Mouse (Mus musculus) forebrain, embryonic 15.5 days (tissue): ENCODE data around the gene Fshr. TPM values are rescaled to one million over a fixed set of nuclear protein-coding genes. Genes with fewer than 3 reads are reported as not detected.
"Not testable (repeated sequence)": the region's sequence is repeated elsewhere in the genome, so short reads cannot be mapped to it uniquely, and the experiment has no call there.

Source experiments
- ATAC-seq: fragments of 200-750 bp; cut with Nextera tagmentation; replicated peaks from 2 replicates; pipeline ENCODE4 v1.8.0; 2017; ENCODE audit warnings: mild to moderate bottlenecking, moderate TSS enrichment, moderate library complexity
- H3K27ac ChIP-seq: fragments of 300-500 bp; sonication (generic); replicated peaks from 2 replicates; pipeline ENCODE4 v1.5.1; 2015; ENCODE audit warnings: mild to moderate bottlenecking, inconsistent platforms
- H3K27me3 ChIP-seq: fragments of 300-500 bp; sonication (generic); 2 replicates; pipeline ENCODE4 v1.6.1; 2015; ENCODE audit warnings: inconsistent platforms
- H3K36me3 ChIP-seq: fragments of 300-500 bp; sonication (generic); 2 replicates; pipeline ENCODE4 v1.6.1; 2015; ENCODE audit warnings: mild to moderate bottlenecking, inconsistent platforms
- H3K4me1 ChIP-seq: fragments of 300-500 bp; sonication (generic); 2 replicates; pipeline ENCODE4 v1.6.1; 2015; ENCODE audit warnings: inconsistent platforms
- H3K4me2 ChIP-seq: fragments of 300-500 bp; sonication (generic); replicated peaks from 2 replicates; pipeline ENCODE4 v1.6.1; 2015; ENCODE audit warnings: mild to moderate bottlenecking, inconsistent platforms
- H3K4me3 ChIP-seq: fragments of 300-500 bp; sonication (generic); 2 replicates; pipeline ENCODE4 v1.5.1; 2015; ENCODE audit warnings: mild to moderate bottlenecking, inconsistent platforms
- H3K9ac ChIP-seq: fragments of 300-500 bp; sonication (generic); replicated peaks from 2 replicates; pipeline ENCODE4 v1.6.1; 2015; ENCODE audit warnings: mild to moderate bottlenecking, inconsistent platforms
- H3K9me3 ChIP-seq: fragments of 300-500 bp; sonication (generic); 2 replicates; pipeline ENCODE4 v1.6.1; 2016; ENCODE audit warnings: inconsistent platforms
- WGBS: fragments of 180-500 bp; shearing (Covaris S2); methylation state at CpG from one replicate; pipeline ENCODE4 v1.1.7; 2015; ENCODE audit warnings: mixed read lengths; 5-methylcytosine and 5-hydroxymethylcytosine counted together
- polyA plus RNA-seq: library from polyadenylated mRNA; unstranded; fragments of >200 nt; fragmentation: Nextera tagmentation; extraction: Ambion mirVana; gene quantifications from 2 replicates; pipeline ENCODE4 v1.2.1, GENCODE M21; 2015

Gene Fshr
- polyA plus RNA-seq, result not detected in 2 replicates

- WGBS, result 89% methylated on average over 6 of the region's 6 CpGs
Measured at GRCm38 (mm10) chr17:89200575-89200974, at the start of gene Fshr. Gene Fshr, minus strand, starts transcription at chr17:89200675.

DNA sequence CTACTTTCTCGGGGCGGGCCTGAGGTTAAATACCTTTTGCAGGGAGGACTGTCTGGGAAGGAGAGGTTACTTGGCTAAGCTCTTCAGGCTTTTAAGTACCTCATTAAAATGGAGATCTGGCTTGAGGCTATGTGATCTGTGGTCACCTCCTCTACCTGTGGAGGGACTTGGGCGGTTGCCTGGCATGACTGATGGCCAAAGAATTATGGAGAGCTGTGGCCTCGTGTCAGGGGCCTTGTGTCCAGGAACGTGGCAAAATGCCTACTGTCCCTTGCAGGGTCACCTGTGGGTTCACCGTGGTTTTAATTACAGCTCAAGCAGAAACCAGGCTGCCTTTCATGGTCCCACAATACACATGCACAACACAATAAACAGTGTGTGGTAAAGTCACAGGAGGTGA is 1.7 kb upstream of the Fshr start:
- Histone ChIP-seq H3K4me2 (no peak overlapping the region), H3K27me3 (no peaks in the 10 kb centered on the region), H3K4me1 (no peaks in the 10 kb centered on the region), H3K4me3 (no peak overlapping the region), H3K9ac (no peak overlapping the region), H3K9me3 (no peaks in the 10 kb centered on the region), H3K27ac (no peak overlapping the region), H3K36me3 (no peaks in the 10 kb centered on the region)
- 84% methylated on average over 6 of the region's 6 CpGs for WGBS
- no peak for ATAC-seq

More at GRCm38 (mm10) chr17:89200575-89200974, at the start of gene Fshr:
- Histone ChIP-seq H3K4me2 (no peak within 1 kb of the TSS), H3K9me3 (no peaks in the 10 kb centered on the region), H3K4me1 (no peaks in the 10 kb centered on the region), H3K27ac (no peak within 1 kb of the TSS), H3K27me3 (no peaks in the 10 kb centered on the region), H3K9ac (no peak within 1 kb of the TSS), H3K4me3 (no peak within 1 kb of the TSS), H3K36me3 (no peaks in the 10 kb centered on the region)
- no peak for ATAC-seq

- H3K4me3 ChIP-seq, result no peak overlapping the region
- no peak for ATAC-seq
- no peak overlapping the region for H3K4me2 ChIP-seq
- H3K27me3 ChIP-seq, result no peaks in the 10 kb centered on the region
- no peaks in the 10 kb centered on the region for H3K36me3 ChIP-seq
- 91% methylated on average over 1 of the region's 1 CpGs for WGBS
- H3K9ac ChIP-seq, result no peak overlapping the region
- H3K4me1 ChIP-seq, result no peaks in the 10 kb centered on the region
- H3K9me3 ChIP-seq, result no peaks in the 10 kb centered on the region
- no peak overlapping the region for H3K27ac ChIP-seq
Measured at GRCm38 (mm10) chr17:89173545-89173944, 26.9 kb downstream of the Fshr start.

DNA sequence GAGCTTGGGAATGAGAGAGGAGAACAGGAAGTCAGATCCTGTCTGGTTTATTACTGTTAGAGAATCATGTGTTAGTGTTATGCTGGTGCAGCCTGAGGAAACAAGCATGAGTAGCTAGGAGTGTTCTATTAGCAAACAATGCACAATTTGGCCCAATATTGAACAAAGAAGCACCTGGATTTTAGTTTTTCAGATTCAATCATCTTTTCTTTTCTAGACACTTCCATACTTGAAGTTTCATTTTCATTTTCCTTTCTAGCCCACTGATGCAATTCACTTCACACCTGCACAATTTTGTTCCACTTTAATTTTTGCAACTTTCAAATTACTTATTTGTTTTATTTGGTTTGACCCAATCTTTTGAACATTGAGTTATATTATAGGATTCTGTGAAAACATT is 35.7 kb downstream of the Fshr start:
- Histone ChIP-seq H3K9me3 (no peaks in the 10 kb centered on the region), H3K36me3 (no peaks in the 10 kb centered on the region), H3K27me3 (no peaks in the 10 kb centered on the region), H3K4me3 (no peak overlapping the region), H3K4me1 (no peaks in the 10 kb centered on the region), H3K27ac (no peak overlapping the region), H3K4me2 (no peak overlapping the region), H3K9ac (no peak overlapping the region)
- ATAC-seq, result no peak

DNA sequence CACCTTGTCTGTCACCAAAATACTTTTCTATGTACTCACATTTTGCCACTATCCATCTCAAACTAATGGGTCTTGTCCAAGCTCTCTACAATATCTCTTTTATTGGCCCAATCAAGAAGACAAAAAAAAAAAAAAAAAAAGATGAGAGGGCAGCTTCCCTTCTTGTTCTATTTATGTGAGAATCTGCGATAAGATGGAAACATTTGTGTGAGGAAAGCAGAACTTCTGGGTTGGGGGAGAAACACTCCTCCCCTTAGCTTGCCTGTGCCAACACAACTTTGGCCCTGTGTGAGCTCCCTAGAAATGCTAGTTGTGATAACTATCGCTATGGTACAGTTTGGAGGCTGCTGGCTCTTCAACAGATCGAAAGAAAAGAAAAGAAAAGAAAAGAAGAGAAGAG is 38.0 kb downstream of the Fshr start:
- Histone ChIP-seq H3K4me2 (no peak overlapping the region), H3K36me3 (no peaks in the 10 kb centered on the region), H3K4me1 (no peaks in the 10 kb centered on the region), H3K27me3 (no peaks in the 10 kb centered on the region), H3K9me3 (no peaks in the 10 kb centered on the region), H3K9ac (no peak overlapping the region), H3K4me3 (no peak overlapping the region), H3K27ac (no peak overlapping the region)
- no peak for ATAC-seq
- WGBS, result 93% methylated on average over 3 of the region's 3 CpGs

DNA sequence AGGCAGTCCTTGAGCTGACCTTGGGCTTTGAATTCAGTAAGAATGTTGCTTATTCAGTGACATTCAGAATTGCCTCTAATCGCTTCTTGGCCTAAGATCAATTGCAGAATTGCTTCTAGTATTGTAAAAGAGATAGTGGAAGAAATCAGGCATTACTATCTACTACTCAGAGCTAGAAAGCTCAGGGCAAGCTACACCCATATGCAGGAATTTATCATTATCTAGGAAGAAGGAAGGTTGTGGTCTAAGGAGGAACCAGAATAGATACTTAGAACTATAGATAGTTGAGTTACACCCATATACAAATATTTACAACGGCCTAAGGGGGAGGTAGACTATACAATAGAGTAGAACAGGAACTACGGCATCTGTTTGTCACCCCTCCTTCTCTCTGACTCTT is 41.1 kb downstream of the Fshr start:
- H3K27me3 ChIP-seq, H3K4me1 ChIP-seq, H3K27ac ChIP-seq, ATAC-seq, H3K9me3 ChIP-seq, H3K4me2 ChIP-seq, H3K9ac ChIP-seq, H3K36me3 ChIP-seq, H3K4me3 ChIP-seq: not testable (repeated sequence)
- WGBS, result 92% methylated on average over 3 of the region's 3 CpGs

- Histone ChIP-seq H3K27me3 (no peaks in the 10 kb centered on the region), H3K36me3 (no peaks in the 10 kb centered on the region), H3K9me3 (no peaks in the 10 kb centered on the region), H3K4me1 (no peaks in the 10 kb centered on the region), H3K27ac (no peak overlapping the region), H3K4me2 (no peak overlapping the region), H3K4me3 (no peak overlapping the region), H3K9ac (no peak overlapping the region)
- ATAC-seq, result no peak
- 89% methylated on average over 6 of the region's 6 CpGs for whole genome bisulfite sequencing
Measured at GRCm38 (mm10) chr17:89144806-89145205, 55.7 kb downstream of the Fshr start.

GRCm38 (mm10) chr17:89120023-89120422 is 80.5 kb downstream of the Fshr start:
- Histone ChIP-seq H3K4me2 (no peak overlapping the region), H3K36me3 (no peaks in the 10 kb centered on the region), H3K27ac (no peak overlapping the region), H3K9ac (no peak overlapping the region), H3K4me3 (no peak overlapping the region), H3K27me3 (no peaks in the 10 kb centered on the region), H3K9me3 (no peaks in the 10 kb centered on the region), H3K4me1 (peaks cover 5% of the 10 kb centered on the region; the same call in 1 of the 2 replicates)
- no peak for ATAC-seq
- WGBS, result 69% methylated on average over 2 of the region's 2 CpGs

GRCm38 (mm10) chr17:89119250-89119649 is 81.2 kb downstream of the Fshr start:
- H3K9ac ChIP-seq, result no peak overlapping the region
- 47% methylated on average over 2 of the region's 2 CpGs for WGBS
- no peak overlapping the region for H3K27ac ChIP-seq
- no peak for ATAC-seq
- peaks cover 5% of the 10 kb centered on the region; the same call in 1 of the 2 replicates for H3K4me1 ChIP-seq
- no peak overlapping the region for H3K4me2 ChIP-seq
- H3K27me3 ChIP-seq, result no peaks in the 10 kb centered on the region
- no peaks in the 10 kb centered on the region for H3K9me3 ChIP-seq
- no peaks in the 10 kb centered on the region for H3K36me3 ChIP-seq
- no peak overlapping the region for H3K4me3 ChIP-seq

GRCm38 (mm10) chr17:89113944-89114343 is 86.5 kb downstream of the Fshr start:
- Histone ChIP-seq H3K27ac (no peak overlapping the region), H3K27me3 (no peaks in the 10 kb centered on the region), H3K4me1 (no peaks in the 10 kb centered on the region; the same call in 1 of the 2 replicates), H3K4me3 (no peak overlapping the region), H3K4me2 (no peak overlapping the region), H3K9ac (no peak overlapping the region), H3K9me3 (no peaks in the 10 kb centered on the region), H3K36me3 (no peaks in the 10 kb centered on the region)
- no peak for ATAC-seq

GRCm38 (mm10) chr17:89100719-89101350 is 99.6 kb downstream of the Fshr start:
- Histone ChIP-seq H3K36me3 (no peaks in the 10 kb centered on the region), H3K4me2 (no peak overlapping the region), H3K4me3 (no peak overlapping the region), H3K27ac (no peak overlapping the region), H3K9me3 (no peaks in the 10 kb centered on the region), H3K4me1 (no peaks in the 10 kb centered on the region), H3K27me3 (no peaks in the 10 kb centered on the region), H3K9ac (no peak overlapping the region)
- WGBS, result 87% methylated on average over 5 of the region's 5 CpGs
- ATAC-seq, result no peak

- not testable (repeated sequence) for H3K27me3 ChIP-seq, H3K4me2 ChIP-seq, H3K36me3 ChIP-seq, H3K9ac ChIP-seq, H3K4me3 ChIP-seq, H3K9me3 ChIP-seq, ATAC-seq, H3K4me1 ChIP-seq, H3K27ac ChIP-seq
- WGBS, result 84% methylated on average over 1 of the region's 1 CpGs
Measured at GRCm38 (mm10) chr17:89099733-89100132, 100.7 kb downstream of the Fshr start.
